Mouse (Mus musculus): Measurements from ENCODE around the gene Nfatc2. TPM values are rescaled to one million over a fixed set of nuclear protein-coding genes. Genes with fewer than 3 reads are reported as not detected.

The Nfatc2 gene
- polyA plus RNA-seq, 1 experiment from 2014 or later = 1.8 TPM

DNA sequence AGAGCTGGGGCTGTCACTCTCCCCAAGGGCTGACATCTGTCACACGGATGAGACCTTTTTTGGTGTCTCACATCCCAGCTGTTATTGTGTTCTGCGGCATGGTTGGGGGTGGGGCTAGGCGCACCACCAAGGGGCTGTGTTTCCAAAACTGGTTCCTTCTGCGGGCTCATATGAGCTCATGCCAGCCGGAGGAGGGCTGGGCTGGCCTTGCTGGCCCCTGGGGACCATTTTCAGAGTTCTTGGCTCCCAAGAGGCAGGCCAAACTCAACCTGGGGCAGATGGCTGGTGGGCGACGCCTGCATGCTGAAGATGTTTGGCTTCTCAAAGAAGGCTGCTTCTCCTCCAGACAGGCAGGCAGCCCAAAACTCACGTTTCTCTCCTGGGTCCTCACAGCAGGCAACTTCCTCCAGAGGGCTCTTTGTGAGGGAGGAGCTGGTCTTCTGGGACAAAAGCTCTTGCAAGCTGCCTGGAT lies 162.4 kb downstream of the Nfatc2 start:
- Histone ChIP-seq H3K9ac (no peak overlapping the region), H3K9me3 (no peaks in the 10 kb centered on the region), H3K4me1 (replicated peaks) (no peaks in the 10 kb centered on the region; the same call in 1 of the 2 replicates), H3K36me3 (no peaks in the 10 kb centered on the region), H3K27me3 (replicated peaks) (no peaks in the 10 kb centered on the region), H3K4me2 (replicated peaks) (no peak overlapping the region), H3K4me3 (replicated peaks) (no peak overlapping the region), H3K27ac (no peak overlapping the region)
- 47% methylated on average over 8 of the region's 8 CpGs for WGBS
- ATAC-seq = no peak

DNA sequence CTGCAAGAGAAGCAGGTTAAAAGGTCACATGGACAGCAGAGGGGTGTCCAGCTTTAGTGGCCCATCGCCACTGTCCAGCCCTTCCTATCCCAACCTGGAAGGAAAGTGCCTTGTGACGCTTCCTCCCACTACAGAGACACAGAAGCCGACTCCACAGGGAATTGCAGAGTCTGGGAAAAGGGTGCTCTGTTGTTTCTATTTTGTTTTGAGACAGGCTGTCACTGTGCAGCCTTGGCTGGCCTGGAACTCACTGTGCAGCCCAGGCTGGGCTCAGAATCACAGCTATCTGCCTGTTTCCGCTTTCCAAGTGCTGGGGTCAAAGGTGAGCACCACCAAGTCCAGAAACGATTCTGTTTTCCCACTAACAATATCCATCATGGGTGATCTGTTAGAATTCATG lies 167.3 kb downstream of the Nfatc2 start:
- no peak for ATAC-seq
- H3K4me1 ChIP-seq (replicated peaks) = no peaks in the 10 kb centered on the region; the same call in 1 of the 2 replicates

DNA sequence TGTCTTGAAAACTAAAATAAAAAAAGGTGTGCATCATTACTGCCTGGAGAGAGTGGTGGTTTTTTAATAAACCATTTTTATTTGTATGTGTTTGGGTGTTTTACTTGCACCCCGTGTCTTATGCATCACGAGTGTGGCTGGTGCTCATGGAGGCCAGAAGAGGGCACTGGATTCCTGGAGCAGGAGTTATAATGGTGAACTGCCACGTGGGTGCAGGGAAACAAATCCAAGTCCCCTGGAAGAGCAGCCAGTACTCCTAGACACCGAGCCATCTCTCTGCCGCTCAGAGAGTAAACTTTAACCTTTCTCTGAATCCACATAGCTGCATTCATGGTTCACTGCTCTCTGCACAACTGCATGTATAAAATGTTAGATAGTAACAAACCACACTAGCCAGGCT lies 168.1 kb downstream of the Nfatc2 start:
- Histone ChIP-seq H3K27ac (no peak overlapping the region), H3K4me1 (replicated peaks) (no peaks in the 10 kb centered on the region; the same call in 1 of the 2 replicates), H3K27me3 (replicated peaks) (no peaks in the 10 kb centered on the region), H3K9ac (no peak overlapping the region), H3K4me3 (replicated peaks) (no peak overlapping the region), H3K36me3 (no peaks in the 10 kb centered on the region), H3K4me2 (replicated peaks) (no peak overlapping the region), H3K9me3 (no peaks in the 10 kb centered on the region)
- ATAC-seq = no peak
- WGBS = 60% methylated on average over 5 of the region's 5 CpGs

More for the DNA sequence above, 167.3 kb downstream of the Nfatc2 start:
- Histone ChIP-seq H3K9ac (no peak overlapping the region), H3K27me3 (replicated peaks) (no peaks in the 10 kb centered on the region), H3K4me2 (replicated peaks) (no peak overlapping the region), H3K27ac (no peak overlapping the region), H3K36me3 (no peaks in the 10 kb centered on the region), H3K9me3 (no peaks in the 10 kb centered on the region), H3K4me3 (replicated peaks) (no peak overlapping the region)
- 50% methylated on average over 5 of the region's 5 CpGs for WGBS

DNA sequence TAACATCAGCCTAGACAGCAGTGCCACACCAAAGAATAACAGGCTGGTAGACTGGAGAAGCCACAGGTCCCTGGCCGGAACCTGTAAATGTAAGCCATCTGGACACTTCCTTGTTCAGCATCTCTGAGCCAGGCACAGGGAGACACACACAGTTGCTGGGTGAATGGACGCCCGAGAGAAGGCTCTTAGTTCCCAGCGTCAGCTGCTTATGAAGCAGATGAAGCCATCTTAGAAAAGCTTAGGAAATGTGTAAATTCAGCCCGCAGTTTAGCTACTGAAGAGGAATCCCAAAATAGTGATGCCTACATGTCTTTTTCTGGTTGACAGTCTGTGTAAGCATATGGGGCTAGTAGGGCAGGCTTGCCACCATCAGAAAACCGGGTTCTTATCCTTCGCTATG lies 169.1 kb downstream of the Nfatc2 start:
- Histone ChIP-seq H3K36me3 (no peaks in the 10 kb centered on the region), H3K27me3 (replicated peaks) (no peaks in the 10 kb centered on the region), H3K27ac (no peak overlapping the region), H3K9ac (no peak overlapping the region), H3K4me3 (replicated peaks) (no peak overlapping the region), H3K9me3 (no peaks in the 10 kb centered on the region), H3K4me2 (replicated peaks) (no peak overlapping the region), H3K4me1 (replicated peaks) (no peaks in the 10 kb centered on the region)
- no peak for ATAC-seq
- 91% methylated on average over 7 of the region's 7 CpGs for WGBS

DNA sequence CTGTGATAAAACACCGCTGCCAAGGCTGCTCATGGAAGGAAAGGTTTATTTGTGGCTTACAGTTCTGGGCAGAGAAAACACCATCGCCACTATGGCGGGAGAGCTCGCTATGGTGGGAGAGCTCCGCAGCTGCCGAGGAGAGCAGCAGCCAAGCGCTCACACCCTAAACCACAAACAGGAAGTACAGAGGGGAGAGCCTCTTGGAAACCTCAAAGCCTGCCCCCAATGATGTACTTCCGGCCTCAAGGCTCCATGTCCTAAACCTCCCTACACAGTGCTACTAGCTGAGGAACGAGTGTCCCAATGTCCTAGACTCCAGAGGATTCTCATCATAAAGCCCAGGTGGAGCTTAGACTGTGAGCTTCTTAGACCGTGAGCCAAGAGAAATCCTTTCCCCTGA lies 171.9 kb downstream of the Nfatc2 start:
- Histone ChIP-seq H3K27me3 (replicated peaks) (no peaks in the 10 kb centered on the region), H3K4me1 (replicated peaks) (0 out of 2 replicates have a peak, but pooled peaks cover 2% of the 10 kb centered on the region), H3K4me3 (replicated peaks) (no peak overlapping the region), H3K4me2 (replicated peaks) (no peak overlapping the region), H3K36me3 (no peaks in the 10 kb centered on the region), H3K9ac (no peak overlapping the region), H3K9me3 (no peaks in the 10 kb centered on the region), H3K27ac (no peak overlapping the region)
- no peak for ATAC-seq
- WGBS = 95% methylated on average over 10 of the region's 10 CpGs

DNA sequence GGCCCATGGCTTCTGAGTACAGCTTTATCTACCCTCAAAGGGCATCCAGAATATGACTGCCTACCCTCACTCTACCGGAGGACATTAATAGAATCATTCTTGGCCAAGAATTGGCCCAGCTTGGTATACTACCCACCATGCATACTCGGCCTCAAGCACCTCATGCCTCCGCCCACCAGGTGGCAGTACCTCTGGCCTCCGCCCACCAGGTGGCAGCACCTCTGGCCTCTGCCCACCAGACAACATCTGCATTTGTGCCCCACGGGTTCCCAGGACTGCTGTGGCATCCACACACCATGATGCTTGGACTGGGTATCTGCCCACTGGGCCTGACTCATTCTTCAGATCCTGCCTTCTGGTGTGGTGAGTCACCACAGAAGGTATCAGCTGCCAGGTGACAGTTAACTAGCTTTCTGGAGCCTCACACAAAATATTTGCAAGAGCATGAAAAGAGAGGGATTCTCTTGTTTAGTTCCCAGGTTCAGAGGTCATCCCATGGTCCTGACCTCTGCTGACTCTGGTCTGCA lies 173.0 kb downstream of the Nfatc2 start:
- no peaks in the 10 kb centered on the region for H3K36me3 ChIP-seq
- H3K27ac ChIP-seq = no peak overlapping the region
- no peak overlapping the region for H3K9ac ChIP-seq
- H3K27me3 ChIP-seq (replicated peaks) = no peaks in the 10 kb centered on the region
- no peak overlapping the region for H3K4me2 ChIP-seq (replicated peaks)
- no peaks in the 10 kb centered on the region for H3K9me3 ChIP-seq
- H3K4me1 ChIP-seq (replicated peaks) = 0 out of 2 replicates have a peak, but pooled peaks cover 5% of the 10 kb centered on the region
- H3K4me3 ChIP-seq (replicated peaks) = no peak overlapping the region
- WGBS = 95% methylated on average over 5 of the region's 5 CpGs
- ATAC-seq = no peak

Other genes starting within 250 kb of the Nfatc2 start
- 23.4 and 24.9 TPM in 2 replicates for gene Atp9a, start 140.8 kb upstream of the Nfatc2 start, polyA plus RNA-seq (2015; fragmentation: Nextera tagmentation; extraction: Ambion mirVana)
- gene Sall4, start 166.3 kb upstream of the Nfatc2 start, polyA plus RNA-seq (2015; fragmentation: Nextera tagmentation; extraction: Ambion mirVana) = 1.9 and 2.2 TPM in 2 replicates